Mouse (Mus musculus) neural tube, embryonic 14.5 days (tissue): ENCODE results near the gene Lenep. TPM values are rescaled to one million over a fixed set of nuclear protein-coding genes. Genes with fewer than 3 reads are reported as not detected.

Experiments
- ATAC-seq: fragments of 200-750 bp; cut with Nextera tagmentation; 2 replicates; pipeline ENCODE4 v1.8.0; 2017; ENCODE audit warnings: low read depth, mild to moderate bottlenecking, moderate TSS enrichment, moderate library complexity
- H3K27ac ChIP-seq: fragments of 300-500 bp; sonication (generic); 2 replicates; pipeline ENCODE4 v1.5.1; 2014; ENCODE audit warnings: low read depth, mild to moderate bottlenecking, control low read depth, low read length, moderate library complexity, mixed read lengths
- H3K27me3 ChIP-seq: fragments of 300-500 bp; sonication (generic); 2 replicates; pipeline ENCODE4 v1.6.1; 2014; ENCODE audit warnings: low read length; ENCODE audit not compliant: control insufficient read depth, insufficient read depth
- H3K36me3 ChIP-seq: fragments of 300-500 bp; sonication (generic); 2 replicates; pipeline ENCODE4 v1.6.1; 2014; ENCODE audit warnings: low read length, mixed read lengths; ENCODE audit not compliant: control insufficient read depth, insufficient read depth
- H3K4me1 ChIP-seq: fragments of 300-500 bp; sonication (generic); 2 replicates; pipeline ENCODE4 v1.6.1; 2014; ENCODE audit warnings: low read length; ENCODE audit not compliant: control insufficient read depth, insufficient read depth
- H3K4me2 ChIP-seq: fragments of 300-500 bp; sonication (generic); 2 replicates; pipeline ENCODE4 v1.6.1; 2014; ENCODE audit warnings: mild to moderate bottlenecking, low read depth, low read length, control low read depth
- H3K4me3 ChIP-seq: fragments of 300-500 bp; sonication (generic); 2 replicates; pipeline ENCODE4 v1.5.1; 2014; ENCODE audit warnings: low read depth, low read length, control low read depth, mixed read lengths
- H3K9ac ChIP-seq: fragments of 300-500 bp; sonication (generic); replicated peaks from 2 replicates; pipeline ENCODE4 v1.6.1; 2014; ENCODE audit warnings: low read depth, mild to moderate bottlenecking, control low read depth, low read length, mixed read lengths
- H3K9me3 ChIP-seq: fragments of 300-500 bp; sonication (generic); 2 replicates; pipeline ENCODE4 v1.6.1; 2016; ENCODE audit warnings: low read length; ENCODE audit not compliant: control insufficient read depth
- WGBS: fragments of 180-500 bp; shearing (Covaris S2); extraction: QIAGEN DNeasy Blood & Tissue Kit; methylation state at CpG from one replicate; pipeline ENCODE4 v1.1.7; 2014; 5-methylcytosine and 5-hydroxymethylcytosine counted together
- polyA plus RNA-seq: library from polyadenylated mRNA; unstranded; fragments of >200 nt; fragmentation: Nextera tagmentation; extraction: Ambion mirVana; gene quantifications from 2 replicates; pipeline ENCODE4 v1.2.1, GENCODE M21; 2014

Lenep gene
- polyA plus RNA-seq, 1 experiment from 2014 or later = 1.9 TPM

DNA sequence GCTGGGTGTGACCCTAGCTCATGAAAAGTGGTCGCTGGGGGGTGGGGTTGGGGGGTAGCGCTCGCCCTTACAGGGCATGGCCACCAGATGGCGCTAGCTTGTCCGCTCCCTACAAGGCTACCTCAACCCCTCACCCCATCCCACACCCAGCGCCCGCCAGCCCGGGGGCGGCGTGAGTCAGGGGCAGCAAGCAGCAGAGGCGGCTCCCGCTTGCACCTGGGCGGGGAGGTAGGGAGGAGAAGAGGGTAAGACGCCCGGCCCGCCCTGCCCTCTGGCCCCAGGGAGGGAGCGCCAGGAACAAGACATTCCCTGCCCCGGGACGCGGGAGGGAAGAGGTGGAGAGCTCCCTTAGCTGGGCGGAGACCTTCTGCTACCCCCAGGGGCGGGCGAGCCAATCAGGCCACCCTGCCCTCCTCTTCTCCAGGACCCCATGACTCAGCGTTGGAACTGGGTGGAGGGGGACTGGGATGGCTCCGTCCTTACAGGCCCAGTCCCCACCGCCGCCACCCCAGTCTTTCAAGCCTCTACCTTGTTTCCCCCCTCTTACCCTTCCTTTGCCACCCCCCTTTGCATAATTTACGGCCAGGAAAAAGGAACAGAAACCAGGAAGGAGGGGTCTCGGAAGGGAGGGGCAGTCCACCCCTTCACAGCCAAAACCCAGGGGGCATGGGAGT lies 24.1 kb downstream of the Lenep start:
- no peaks in the 10 kb centered on the region for H3K27me3 ChIP-seq
- WGBS = 1% methylated on average over 28 of the region's 29 CpGs
- H3K36me3 ChIP-seq = no peaks in the 10 kb centered on the region
- peak overlapping the region; percentile 95 for H3K4me2 ChIP-seq
- ATAC-seq = peak; percentile 91
- H3K4me1 ChIP-seq = peaks cover 9% of the 10 kb centered on the region; the same call in 1 of the 2 replicates
- H3K4me3 ChIP-seq = peak overlapping the region; percentile 51
- peak overlapping the region; percentile 16; the same call in 1 of the 2 replicates for H3K27ac ChIP-seq
- H3K9ac ChIP-seq = peak overlapping the region; percentile 78
- no peaks in the 10 kb centered on the region for H3K9me3 ChIP-seq

DNA sequence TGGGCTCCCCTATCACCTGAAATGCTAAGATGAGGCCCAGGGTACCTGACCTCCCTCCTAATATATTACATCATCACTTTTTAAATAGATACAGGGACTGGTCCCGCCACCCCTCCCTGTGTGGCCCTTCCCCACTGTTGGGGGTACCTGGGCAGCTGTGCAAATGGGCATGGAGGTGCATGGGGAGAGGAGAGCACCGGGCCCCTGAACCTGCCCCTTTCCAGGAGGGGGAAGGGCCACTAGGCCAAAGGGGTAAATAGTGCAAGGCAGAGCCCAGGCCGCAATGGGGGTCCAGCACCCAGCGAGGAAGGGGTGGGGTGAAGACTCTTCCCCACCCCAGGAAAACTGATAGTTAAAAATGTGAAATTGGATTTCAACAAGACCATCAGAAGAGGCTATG lies 24.8 kb downstream of the Lenep start:
- H3K4me3 ChIP-seq = no peak overlapping the region
- 70% methylated on average over 4 of the region's 4 CpGs for WGBS
- H3K27me3 ChIP-seq = no peaks in the 10 kb centered on the region
- H3K9ac ChIP-seq = no peak overlapping the region
- peak; percentile 25; the same call in 1 of the 2 replicates for ATAC-seq
- peak overlapping the region; percentile 95; the same call in 1 of the 2 replicates for H3K4me2 ChIP-seq
- no peaks in the 10 kb centered on the region for H3K9me3 ChIP-seq
- H3K4me1 ChIP-seq = peaks cover 9% of the 10 kb centered on the region; the same call in 1 of the 2 replicates
- H3K27ac ChIP-seq = no peak overlapping the region
- H3K36me3 ChIP-seq = no peaks in the 10 kb centered on the region

DNA sequence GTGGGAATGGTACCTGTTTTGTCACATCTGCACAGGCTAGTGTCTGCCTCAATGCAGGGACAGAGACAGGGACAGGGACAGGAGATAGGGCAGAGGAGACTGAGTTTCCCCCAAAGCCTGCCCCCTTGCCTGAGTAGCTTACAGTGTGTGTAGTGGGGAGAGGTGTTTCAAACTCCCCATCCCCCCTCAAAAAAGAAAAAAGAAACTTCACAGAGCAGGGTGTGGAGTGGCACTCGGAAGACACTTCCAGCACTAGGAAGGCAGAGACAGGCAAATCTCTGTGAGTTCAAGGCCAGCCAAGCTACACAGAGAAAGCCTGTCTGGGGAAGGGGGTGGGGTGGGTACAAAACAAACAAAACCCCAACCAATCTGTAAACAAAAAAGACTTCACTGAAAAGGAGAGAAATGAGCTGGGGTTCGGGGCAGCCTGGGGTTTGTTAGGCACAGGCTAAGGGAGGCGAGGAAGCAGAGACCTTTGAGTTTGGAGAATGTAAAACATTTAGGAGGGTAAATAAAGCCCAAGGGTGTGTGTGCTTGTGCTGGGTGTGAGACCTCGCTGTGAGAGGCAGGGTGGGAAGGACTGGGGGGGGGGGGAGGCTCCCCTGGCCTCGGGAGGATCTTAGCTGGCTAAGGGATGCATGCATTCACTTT lies 28.9 kb downstream of the Lenep start:
- no peaks in the 10 kb centered on the region for H3K27me3 ChIP-seq
- no peak overlapping the region for H3K27ac ChIP-seq
- H3K4me1 ChIP-seq = peaks cover 6% of the 10 kb centered on the region; the same call in 1 of the 2 replicates
- whole genome bisulfite sequencing = 48% methylated on average over 5 of the region's 5 CpGs
- no peak overlapping the region for H3K4me2 ChIP-seq
- no peaks in the 10 kb centered on the region for H3K9me3 ChIP-seq
- ATAC-seq = no peak
- H3K36me3 ChIP-seq = no peaks in the 10 kb centered on the region
- H3K9ac ChIP-seq = no peak overlapping the region
- no peak overlapping the region for H3K4me3 ChIP-seq

DNA sequence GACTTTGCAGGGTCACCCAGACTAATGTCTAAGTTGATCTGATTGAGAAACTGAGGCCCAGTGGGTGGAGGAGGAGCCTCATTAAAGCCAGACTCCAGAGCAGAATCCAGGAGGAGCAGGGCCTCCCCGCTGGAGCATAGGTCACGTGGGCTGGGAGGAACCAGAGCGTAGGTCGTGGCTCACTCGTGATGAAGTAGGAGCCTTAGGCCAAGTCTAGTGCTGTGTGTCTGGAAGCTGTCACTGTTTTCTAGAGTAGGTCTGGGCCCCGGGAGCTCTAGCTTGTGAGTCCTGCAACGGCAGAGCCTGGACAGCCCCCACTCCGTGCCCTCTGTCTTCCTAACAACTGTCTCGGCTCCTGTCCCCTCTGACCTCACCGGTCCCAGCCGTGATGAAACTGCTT lies 35.3 kb downstream of the Lenep start:
- H3K4me1 ChIP-seq = no peaks in the 10 kb centered on the region
- 71% methylated on average over 11 of the region's 11 CpGs for WGBS
- no peaks in the 10 kb centered on the region for H3K27me3 ChIP-seq
- H3K36me3 ChIP-seq = no peaks in the 10 kb centered on the region
- H3K9me3 ChIP-seq = no peaks in the 10 kb centered on the region
- no peak overlapping the region for H3K27ac ChIP-seq
- no peak overlapping the region for H3K9ac ChIP-seq
- no peak for ATAC-seq
- no peak overlapping the region for H3K4me2 ChIP-seq
- H3K4me3 ChIP-seq = no peak overlapping the region

DNA sequence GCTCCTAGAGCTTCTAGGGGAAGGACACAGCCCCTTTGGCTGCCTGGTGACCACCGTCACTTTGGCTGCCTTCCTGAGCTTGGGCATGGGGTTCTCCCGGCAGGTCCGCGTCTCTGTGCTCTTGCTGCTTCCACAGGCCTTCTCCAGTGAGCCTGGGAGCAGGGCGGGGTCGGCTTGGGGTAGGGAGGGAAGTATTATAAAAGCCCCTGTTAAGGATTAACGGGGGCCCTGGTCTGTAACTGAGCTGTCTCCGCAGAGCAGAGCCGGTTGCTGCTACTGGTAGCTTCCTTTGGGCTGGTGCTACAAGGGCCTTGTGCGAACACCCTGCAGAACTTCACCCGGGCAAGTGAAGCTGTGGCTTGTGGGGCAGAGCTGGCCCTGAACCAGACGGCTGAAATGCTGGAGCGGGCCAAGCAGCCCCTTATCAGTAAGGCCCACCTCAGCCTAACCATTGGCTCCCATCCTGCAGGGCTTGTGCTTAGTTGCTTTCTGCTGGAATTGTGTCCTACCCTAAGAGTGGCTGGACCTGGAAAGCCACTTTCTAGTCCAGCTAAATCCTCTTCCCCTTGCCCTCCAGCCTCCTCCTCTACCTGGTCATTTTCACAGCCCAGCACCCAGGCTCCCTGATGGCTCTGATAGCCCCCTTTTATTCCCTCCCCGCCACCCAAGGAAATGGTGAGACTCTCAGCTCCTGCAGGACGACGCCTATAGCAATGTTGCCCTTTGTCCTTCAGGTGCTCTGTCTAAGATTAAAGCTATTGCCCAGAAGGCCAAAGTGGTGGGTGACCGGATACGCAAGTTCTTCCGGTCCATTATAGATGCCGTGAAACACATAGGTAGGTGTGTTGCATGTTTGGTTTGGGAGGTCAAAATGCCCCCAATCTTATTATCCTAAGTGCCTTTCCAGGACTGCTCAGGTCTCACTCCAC lies 36.8 kb downstream of the Lenep start:
- WGBS = 69% methylated on average over 20 of the region's 20 CpGs
- Histone ChIP-seq H3K9ac (no peak overlapping the region), H3K4me2 (no peak overlapping the region), H3K27ac (no peak overlapping the region), H3K36me3 (no peaks in the 10 kb centered on the region), H3K4me1 (no peaks in the 10 kb centered on the region), H3K27me3 (no peaks in the 10 kb centered on the region), H3K4me3 (no peak overlapping the region), H3K9me3 (no peaks in the 10 kb centered on the region)
- ATAC-seq = no peak

DNA sequence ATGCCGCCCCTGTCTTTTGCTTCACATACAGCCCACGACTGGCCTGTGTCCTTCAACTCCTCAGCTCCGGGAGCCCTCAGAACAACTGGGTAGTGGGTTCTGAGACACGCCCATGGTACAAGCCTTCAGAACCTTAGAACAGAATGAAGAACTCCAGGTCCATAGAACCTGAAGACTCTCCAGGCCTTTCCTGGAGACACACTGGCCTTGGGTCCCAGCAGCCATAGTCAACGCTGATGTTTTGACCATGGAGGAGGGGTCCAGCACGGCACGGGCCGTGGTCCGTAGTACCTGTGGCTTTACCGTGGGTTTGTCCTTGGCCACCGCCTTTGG lies 37.5 kb downstream of the Lenep start, which contains the start of gene Dcst1:
Gene Dcst1 (minus strand): TSS at position 101 of the 333 bp plus-strand sequence.
- Histone ChIP-seq H3K4me1 (no peaks in the 10 kb centered on the region), H3K9ac (no peak within 1 kb of the TSS), H3K27me3 (no peaks in the 10 kb centered on the region), H3K36me3 (no peaks in the 10 kb centered on the region), H3K9me3 (no peaks in the 10 kb centered on the region), H3K4me2 (no peak within 1 kb of the TSS), H3K4me3 (no peak within 1 kb of the TSS), H3K27ac (no peak within 1 kb of the TSS)
- ATAC-seq = no peak
- 85% methylated on average over 11 of the region's 11 CpGs for WGBS

DNA sequence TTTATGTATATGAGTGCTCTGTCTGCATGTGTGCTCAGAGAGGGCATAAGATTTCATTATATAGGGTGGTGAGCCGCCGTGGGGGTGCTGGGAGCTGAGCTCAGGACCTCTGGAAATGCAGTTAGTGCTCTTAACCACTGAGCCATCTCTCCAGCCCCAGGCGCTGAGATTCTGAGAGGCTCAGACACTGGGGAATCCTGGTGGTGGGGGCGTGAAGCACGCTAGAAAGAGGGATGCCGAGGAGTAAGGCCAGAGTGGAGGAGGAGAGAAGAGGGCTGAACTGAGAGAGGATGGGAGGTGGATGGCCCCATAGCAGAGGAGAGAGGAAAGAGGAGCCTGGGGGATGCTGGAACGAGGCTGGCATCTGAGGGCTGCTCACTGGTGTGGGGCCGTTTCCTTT lies 38.0 kb downstream of the Lenep start:
- no peak for ATAC-seq
- Histone ChIP-seq H3K27me3 (no peaks in the 10 kb centered on the region), H3K9me3 (no peaks in the 10 kb centered on the region), H3K4me1 (no peaks in the 10 kb centered on the region), H3K9ac (no peak overlapping the region), H3K36me3 (no peaks in the 10 kb centered on the region), H3K4me3 (no peak overlapping the region), H3K4me2 (no peak overlapping the region), H3K27ac (no peak overlapping the region)
- WGBS = 62% methylated on average over 8 of the region's 8 CpGs

DNA sequence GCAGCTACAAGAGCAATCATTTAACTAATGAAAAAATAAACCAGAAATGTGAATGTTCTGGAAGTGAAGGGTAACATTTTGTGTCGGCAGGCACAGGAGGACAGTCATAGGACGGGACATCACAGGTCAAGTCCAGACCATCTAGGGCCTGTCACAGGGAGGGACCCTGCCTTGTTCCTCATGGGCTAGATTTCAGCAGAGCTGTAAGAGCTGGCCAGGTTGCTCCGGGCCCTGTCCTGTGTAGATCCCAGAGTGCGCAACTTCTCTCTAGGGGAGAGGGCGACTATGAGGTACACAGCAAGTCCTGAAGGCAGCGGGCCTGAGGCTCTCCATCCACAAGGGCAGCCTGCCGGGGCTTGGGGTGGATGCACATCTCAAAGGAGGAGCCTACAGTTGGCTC lies 40.9 kb downstream of the Lenep start, which contains the start of gene Dcst2:
Gene Dcst2 (plus strand): TSS at position 301 of the 400 bp plus-strand sequence.
- no peak for ATAC-seq
- Histone ChIP-seq H3K4me1 (no peaks in the 10 kb centered on the region), H3K27me3 (no peaks in the 10 kb centered on the region), H3K9me3 (no peaks in the 10 kb centered on the region), H3K9ac (no peak within 1 kb of the TSS), H3K4me3 (no peak within 1 kb of the TSS), H3K27ac (no peak within 1 kb of the TSS), H3K4me2 (no peak within 1 kb of the TSS), H3K36me3 (no peaks in the 10 kb centered on the region)
- WGBS = 87% methylated on average over 7 of the region's 7 CpGs
